Mouse (Mus musculus) small intestine, adult 2 months (tissue): ENCODE results near the gene Foxj1.

ENCODE experiments used
- CTCF ChIP-seq: fragments of 200-500 bp; IDR thresholded peaks from 2 replicates; pipeline ENCODE4 v1.5.1; 2012; ENCODE audit warnings: low read depth, mild to moderate bottlenecking, control low read depth, inconsistent platforms, low read length, moderate library complexity, mixed read lengths; ENCODE audit not compliant: insufficient replicate concordance, insufficient read length; ENCODE audit errors: extremely low read depth
- POLR2A ChIP-seq: fragments of 200-500 bp; IDR thresholded peaks from 2 replicates; pipeline ENCODE4 v1.6.1; 2012; ENCODE audit warnings: low read depth, mild to moderate bottlenecking, control low read depth, inconsistent platforms, low read length, moderate library complexity

DNA sequence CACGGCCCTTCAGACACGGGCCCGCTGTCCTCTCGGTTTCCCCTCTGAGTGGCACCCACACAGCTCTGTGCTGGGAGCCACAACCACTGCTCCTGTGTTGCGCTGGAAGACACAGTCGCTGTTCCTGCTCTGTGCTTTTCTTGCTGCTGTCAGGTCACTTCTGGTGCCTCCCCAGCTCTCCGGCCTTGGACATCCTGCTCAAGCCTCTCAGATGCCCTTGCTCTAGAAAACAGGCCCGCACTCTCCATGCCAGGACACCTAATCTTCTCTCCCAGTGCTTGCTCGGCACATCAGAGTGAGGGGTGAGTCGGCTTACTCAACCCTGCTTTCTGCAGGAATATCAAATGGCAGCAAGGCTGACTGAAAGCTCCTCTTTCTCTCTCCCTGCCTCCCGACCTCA lies 49.0 kb upstream of the Foxj1 start:
- TF ChIP-seq CTCF: no peak
- TF ChIP-seq POLR2A: no peak
